Mouse (Mus musculus) olfactory bulb, adult 2 months (tissue): ENCODE measurements around the gene Hook2. TPM values are rescaled to one million over a fixed set of nuclear protein-coding genes. Genes with fewer than 3 reads are reported as not detected.

Source experiments
- H3K27ac ChIP-seq: fragments of 200-500 bp; 2 replicates; pipeline ENCODE4 v1.5.1; 2012; ENCODE audit warnings: low read depth, low read length; ENCODE audit not compliant: insufficient read depth
- H3K4me1 ChIP-seq: fragments of 200-500 bp; 2 replicates; pipeline ENCODE4 v1.6.1; 2012; ENCODE audit warnings: low read length; ENCODE audit not compliant: control insufficient read depth, insufficient read depth
- H3K4me3 ChIP-seq: fragments of 200-500 bp; 2 replicates; pipeline ENCODE4 v1.5.1; 2012; ENCODE audit warnings: mild to moderate bottlenecking, low read depth, low read length, moderate library complexity; ENCODE audit not compliant: insufficient read depth
- CTCF ChIP-seq: fragments of 200-500 bp; IDR thresholded peaks from 2 replicates; pipeline ENCODE4 v1.5.1; 2012; ENCODE audit warnings: low read depth, mild to moderate bottlenecking, low read length, moderate library complexity; ENCODE audit not compliant: insufficient read depth
- POLR2A ChIP-seq: fragments of 200-500 bp; IDR thresholded peaks from 2 replicates; pipeline ENCODE4 v1.6.1; 2012; ENCODE audit warnings: mild to moderate bottlenecking, low read depth, low read length, moderate library complexity; ENCODE audit not compliant: insufficient read depth
- WGBS: fragments of 180-500 bp; shearing (Covaris S2); methylation state at CpG from one replicate; pipeline ENCODE4 v1.1.7; 2018; 5-methylcytosine and 5-hydroxymethylcytosine counted together
- polyA plus RNA-seq: library from polyadenylated mRNA; stranded (reverse); fragments of >200 nt; gene quantifications from 2 replicates; pipeline ENCODE4 v1.2.4, GENCODE M21; 2012; ENCODE audit warnings: low replicate concordance; ENCODE audit not compliant: missing spikeins, insufficient read depth, insufficient read length

Hook2 gene
- polyA plus RNA-seq, 1 experiment = not detected

DNA sequence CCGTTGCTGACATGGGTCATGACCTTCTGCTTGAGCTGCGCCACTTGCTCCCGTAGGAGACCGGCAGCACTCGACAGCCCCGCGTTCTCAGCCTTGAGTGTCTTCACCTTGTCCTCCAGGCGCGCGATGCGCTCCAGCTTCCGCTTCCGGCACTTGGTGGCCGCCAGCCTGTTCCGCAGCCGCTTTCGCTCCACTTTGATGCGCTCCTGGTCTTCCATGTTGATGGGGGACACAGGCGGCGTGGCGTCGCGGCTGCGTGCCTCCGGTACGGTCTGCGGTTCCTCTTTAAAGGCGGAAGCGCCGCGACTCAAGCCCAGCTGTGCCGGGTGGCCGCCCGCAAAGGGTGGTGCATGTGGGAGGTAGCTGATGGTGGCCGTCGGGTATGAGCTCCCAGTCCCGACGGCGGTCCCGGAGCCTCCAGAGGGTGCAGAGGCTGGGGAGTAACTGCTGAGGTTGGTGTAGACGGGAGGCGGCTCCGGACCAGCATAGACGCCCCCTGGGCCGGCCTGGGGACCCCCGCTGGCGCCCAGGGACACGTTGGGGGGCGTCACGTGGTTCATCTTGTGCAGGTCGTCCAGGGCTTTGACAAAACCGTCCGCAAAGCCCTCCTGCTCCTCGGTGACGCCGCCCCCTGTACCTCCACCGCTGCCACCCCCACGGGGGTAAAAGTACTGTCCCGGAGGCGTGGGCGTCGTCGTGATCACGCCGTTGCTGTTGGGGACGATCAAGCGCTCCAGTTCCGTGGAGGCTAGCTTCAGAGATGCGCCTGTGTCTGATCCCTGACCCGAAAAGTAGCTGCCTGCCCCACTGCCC is 12.8 kb upstream of the Hook2 start:
- Histone ChIP-seq H3K4me1 (peaks cover 25% of the 10 kb centered on the region), H3K27ac (peak overlapping the region; percentile 92), H3K4me3 (peak overlapping the region; percentile 83)
- TF ChIP-seq POLR2A = no peak
- TF ChIP-seq CTCF = no peak
- WGBS = under 1% methylated on average over 70 of the region's 70 CpGs

DNA sequence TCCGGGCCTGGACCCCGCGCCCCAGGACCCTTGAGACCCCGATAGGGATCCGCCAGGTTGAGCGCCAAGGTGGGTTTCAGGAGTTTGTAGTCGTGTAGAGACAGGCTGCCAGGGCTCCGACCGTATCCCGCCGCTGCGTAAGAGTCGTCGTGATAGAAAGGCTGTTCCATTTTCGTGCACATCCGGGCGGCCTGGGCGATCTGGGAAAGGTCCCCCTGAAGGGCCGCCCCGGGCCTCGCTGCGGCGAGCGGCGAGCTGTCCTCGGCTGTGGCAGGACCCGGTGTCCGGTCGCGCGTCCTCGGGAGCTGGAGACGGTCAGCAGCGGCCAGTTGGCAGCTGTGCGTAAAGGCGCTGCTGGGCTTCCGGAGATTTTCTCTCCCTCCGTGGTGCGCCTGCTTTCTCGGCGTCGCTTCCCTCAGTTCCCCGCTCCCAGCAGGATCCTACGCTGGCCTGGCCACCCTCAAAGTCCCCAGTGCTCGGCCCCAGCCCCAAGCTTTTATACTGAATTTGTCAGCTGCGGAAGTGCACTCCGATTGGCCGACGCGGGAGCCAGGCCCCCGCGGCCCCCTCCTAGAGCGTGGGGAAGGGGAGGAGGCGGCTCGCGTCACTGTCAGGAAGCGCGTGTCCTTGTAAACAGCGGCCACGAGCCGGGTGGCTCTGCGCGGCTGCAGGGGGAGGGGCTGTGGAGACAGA is 12.0 kb upstream of the Hook2 start, which contains the start of gene Junb:
Junb (minus strand) TSS at position 471 of the 693 bp plus-strand sequence.
- TF ChIP-seq POLR2A (peak; percentile 100), CTCF (no peak)
- Histone ChIP-seq H3K4me3 (peak within 1 kb of the TSS; percentile 83), H3K27ac (peak within 1 kb of the TSS; percentile 95), H3K4me1 (peaks cover 25% of the 10 kb centered on the region)
- under 1% methylated on average over 63 of the region's 63 CpGs for WGBS

DNA sequence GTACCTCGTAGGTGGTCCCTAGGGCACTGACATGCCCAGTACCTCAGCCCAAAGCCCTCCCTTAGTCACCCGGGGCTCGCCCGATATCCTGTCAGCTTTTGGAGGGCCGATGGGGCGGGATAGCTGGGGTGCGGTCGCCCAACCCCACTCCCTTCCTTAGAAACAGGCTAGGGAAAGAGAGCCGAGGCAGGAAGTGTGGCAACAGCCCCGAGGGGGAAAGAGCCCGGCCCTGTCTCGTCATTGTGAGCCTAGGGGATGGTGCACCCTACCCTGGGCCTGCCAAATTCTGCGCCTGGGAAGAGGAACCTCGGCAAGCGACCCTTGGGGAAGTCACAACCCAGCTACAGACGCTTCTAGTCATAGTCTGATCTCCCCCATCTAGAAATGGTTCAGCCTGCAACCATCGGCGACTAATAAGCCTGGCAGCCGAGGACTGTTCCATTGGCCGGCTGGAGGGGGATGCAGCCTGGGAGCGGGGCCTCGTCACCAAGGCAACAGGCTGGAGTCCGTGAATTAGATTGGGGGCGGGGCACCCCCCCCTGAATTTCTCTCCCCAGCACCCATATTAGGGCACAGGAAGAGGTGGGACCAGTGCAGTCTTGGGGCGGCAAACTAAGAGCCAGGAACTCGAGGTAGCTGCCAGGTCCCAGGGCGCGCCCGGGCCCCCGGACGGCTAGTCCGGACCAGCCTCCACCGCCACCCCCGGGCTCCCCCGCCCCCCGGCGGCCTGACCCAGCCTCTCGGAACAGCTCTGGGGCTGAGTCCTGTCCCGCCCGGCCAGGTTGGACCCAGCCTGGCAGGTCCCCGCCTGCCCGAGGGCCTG is 10.6 kb upstream of the Hook2 start:
- Histone ChIP-seq H3K27ac (peak overlapping the region; percentile 95), H3K4me3 (peak overlapping the region; percentile 45), H3K4me1 (peaks cover 29% of the 10 kb centered on the region)
- TF ChIP-seq CTCF (no peak), POLR2A (peak; percentile 39; the same call in 1 of the 2 replicates)
- 3% methylated on average over 37 of the region's 42 CpGs for WGBS

DNA sequence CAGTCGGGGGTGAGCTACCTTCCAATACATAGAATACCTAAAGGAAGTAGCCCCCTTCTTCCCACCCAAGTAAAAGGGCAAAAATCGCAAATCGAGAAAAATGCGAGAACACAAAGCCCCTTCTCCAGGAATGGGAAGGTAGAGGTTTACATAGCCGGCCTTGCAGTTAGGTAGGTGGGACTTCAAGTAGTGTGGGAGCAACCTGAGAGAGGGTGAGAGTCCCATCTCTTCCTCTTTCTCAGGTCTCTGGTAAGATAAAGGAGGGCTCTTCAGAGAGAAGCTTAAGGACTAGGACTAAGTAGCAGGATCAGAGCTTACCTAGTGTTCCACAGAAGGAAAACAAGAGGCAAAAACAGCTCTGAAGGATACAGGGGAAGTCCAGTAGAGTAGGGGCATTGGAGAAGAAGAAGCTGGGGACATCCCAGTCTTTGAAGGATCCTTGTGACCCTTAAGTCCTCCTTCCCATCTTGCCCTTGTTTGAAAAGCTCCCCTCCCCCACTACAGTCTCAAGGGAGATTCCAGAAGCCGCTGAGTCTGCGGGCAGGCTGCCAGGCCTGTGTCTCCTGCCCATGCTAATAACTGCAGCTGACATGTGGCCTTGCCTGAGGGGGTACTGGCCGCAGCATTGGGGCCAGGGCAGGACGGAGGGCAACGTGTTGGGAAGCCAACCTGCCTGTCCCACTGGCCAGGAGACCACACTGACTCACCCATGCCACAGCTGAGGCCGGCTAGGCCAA is 9.6 kb upstream of the Hook2 start:
- TF ChIP-seq CTCF = no peak
- TF ChIP-seq POLR2A = no peak
- 38% methylated on average over 11 of the region's 11 CpGs for WGBS
- Histone ChIP-seq H3K27ac (peak overlapping the region; percentile 4; the same call in 1 of the 2 replicates), H3K4me1 (peaks cover 37% of the 10 kb centered on the region), H3K4me3 (no peak overlapping the region)

DNA sequence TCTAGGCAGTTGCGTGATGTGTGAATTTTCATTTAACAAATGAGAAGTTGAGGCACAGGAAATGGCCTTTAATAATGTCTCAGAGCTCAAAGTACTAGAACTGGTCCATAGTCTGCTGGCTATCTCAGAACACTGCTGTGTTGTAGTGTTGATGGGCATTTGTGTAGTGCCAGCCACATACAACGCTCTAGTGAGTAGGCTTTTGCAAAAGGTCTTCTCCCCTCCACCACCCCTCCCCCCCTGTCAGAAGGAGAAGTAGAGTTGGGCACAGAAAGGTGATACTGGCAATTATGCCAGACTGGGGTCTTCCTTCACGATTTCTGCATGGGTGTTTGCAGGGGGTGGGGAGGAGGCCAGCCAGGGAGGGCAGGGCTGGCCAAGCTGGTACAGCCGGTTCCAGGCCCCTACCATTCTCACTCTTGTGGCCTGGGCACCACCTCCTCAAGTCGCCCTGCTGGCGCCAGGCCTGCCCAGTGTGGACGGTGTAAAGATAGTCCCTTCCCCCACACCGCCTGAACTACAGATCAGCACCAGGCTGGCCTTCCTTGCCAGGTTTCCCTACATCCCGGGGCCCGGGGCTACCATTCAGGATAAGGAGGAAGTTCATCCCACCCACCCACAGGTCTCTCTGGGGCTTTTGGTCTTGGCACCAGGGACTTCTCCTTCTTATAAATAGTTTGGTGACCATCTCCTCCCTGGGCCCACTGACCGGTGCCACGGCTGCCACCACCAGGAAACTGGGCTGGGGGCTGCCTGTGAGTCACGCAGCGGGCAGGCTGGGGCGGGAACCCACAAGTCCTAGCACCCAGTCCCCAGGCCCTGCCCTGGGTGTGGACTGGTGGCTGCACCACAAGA is 8.5 kb upstream of the Hook2 start:
- peaks cover 32% of the 10 kb centered on the region for H3K4me1 ChIP-seq
- H3K4me3 ChIP-seq = no peak overlapping the region
- TF ChIP-seq CTCF (no peak), POLR2A (no peak)
- 80% methylated on average over 15 of the region's 15 CpGs for WGBS
- H3K27ac ChIP-seq = no peak overlapping the region

DNA sequence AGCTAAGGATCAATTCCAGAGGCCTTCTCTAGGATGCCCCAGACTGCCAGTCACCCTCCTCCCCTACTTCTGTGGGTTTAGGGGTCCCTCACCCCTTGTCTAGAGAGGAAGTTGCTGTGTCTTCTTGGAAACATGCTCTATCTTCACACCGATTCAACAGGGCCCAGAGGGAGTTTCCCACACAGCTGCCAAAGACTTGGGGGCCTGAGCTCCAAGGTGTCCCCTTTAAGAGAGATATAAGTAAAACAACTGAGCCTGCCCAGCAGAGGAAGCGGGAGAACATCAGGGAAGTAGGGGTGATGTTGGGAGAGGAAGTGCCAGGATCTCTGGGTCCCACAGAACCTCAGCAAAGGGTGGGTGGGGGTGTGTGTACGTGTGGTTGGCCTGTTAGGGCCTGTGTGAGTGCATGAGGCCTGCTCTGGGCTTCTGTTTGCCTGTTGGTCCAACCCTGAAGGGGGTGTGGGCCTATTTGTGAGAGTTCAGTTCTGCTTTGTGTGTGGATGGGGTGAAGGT is 7.8 kb upstream of the Hook2 start:
- WGBS = 69% methylated on average over 3 of the region's 3 CpGs
- Histone ChIP-seq H3K4me1 (peaks cover 32% of the 10 kb centered on the region), H3K27ac (no peak overlapping the region), H3K4me3 (no peak overlapping the region)
- no peak for TF ChIP-seq CTCF
- no peak for TF ChIP-seq POLR2A

DNA sequence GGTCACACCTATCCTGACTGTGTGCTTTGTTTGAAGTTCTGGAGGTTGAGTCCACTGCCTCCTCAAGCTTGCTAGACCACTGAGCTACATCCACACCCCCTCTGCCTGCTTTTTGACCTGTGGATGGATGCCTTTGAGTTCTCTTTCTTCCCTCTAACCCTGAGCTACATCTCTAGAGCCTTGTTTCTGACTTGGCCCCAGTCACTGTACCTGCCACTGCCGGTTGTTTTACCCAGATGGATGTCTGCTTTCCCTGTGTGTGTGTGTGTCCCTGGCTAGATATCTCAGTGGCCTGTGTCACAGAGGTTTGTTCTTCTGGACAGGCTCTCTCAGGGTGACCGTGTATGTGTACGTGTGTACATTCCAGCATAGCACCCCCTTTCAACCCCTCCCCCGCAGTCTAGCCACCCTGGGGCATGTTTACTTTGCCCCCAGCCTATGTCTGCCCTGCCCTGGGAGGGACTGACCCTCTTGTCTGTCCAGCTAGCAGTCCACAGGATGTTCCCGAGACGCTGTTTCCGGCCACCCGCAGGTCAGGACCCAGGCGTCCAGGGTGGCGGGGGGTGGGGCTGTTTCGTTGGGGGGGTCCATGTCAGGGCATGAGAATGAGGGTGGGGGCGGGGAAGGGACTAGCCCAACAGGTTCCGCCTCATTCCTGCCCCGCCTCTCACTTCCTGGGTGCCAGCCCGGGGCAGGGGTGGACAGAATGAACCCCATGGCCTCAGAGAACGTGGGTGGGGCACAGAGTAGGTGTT is 5.9 kb upstream of the Hook2 start:
- TF ChIP-seq CTCF = no peak
- no peak for TF ChIP-seq POLR2A
- 19% methylated on average over 15 of the region's 16 CpGs for WGBS
- Histone ChIP-seq H3K4me1 (peaks cover 32% of the 10 kb centered on the region), H3K27ac (no peak overlapping the region), H3K4me3 (0 out of 2 replicates have a peak overlapping the region, but pooled peaks have one; percentile 77)
